Mouse (Mus musculus): ENCODE measurements around the gene Dcaf4.

DNA sequence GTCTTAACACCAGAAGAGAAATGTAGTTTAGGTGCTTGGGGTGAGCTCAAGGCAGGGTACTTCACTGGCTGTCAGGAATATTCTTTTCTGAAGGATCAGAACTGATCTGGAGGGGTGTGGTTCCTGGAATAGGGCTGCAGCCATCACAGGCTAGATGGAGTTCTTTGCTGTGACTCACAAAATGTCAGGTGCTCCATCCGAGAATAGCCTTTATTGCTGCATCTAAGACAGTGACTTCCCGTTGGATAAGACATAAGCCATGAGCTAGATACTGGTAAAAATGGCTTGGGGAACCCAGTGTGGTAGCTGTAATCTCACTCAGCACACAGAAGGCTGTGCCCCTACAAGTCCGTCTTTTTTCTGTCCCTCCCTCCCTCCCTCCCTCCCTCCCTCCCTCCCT, 13.9 kb downstream of the Dcaf4 start:
- TF ChIP-seq CTCF (IDR thresholded peaks at IDR 0.05; ENCODE audit: insufficient read depth, low read length) (no peak), POLR2A (IDR thresholded peaks at IDR 0.05; ENCODE audit: borderline replicate concordance, extremely low read depth, low read depth, low read length) (no peak)
